Mouse (Mus musculus): ENCODE measurements around the gene Kazald1.

Gene Kazald1

GRCm38 (mm10) chr19:45077742-45078645, 3.0 kb downstream of the Kazald1 start:
- DNase-seq (ENCODE audit: low spot score): no peak

GRCm38 (mm10) chr19:45078971-45079764, 4.1 kb downstream of the Kazald1 start:
- no peak for DNase-seq (ENCODE audit: low spot score)

GRCm38 (mm10) chr19:45079769-45080515, 4.9 kb downstream of the Kazald1 start:
- DNase-seq (ENCODE audit: low spot score): peak; percentile 60

- DNase-seq (ENCODE audit: low spot score): no peak
These were observed 5.7 kb downstream of the Kazald1 start for GRCm38 (mm10) chr19:45080711-45081110.

- peak; percentile 76 for DNase-seq (ENCODE audit: low spot score)
These were observed 6.2 kb downstream of the Kazald1 start for GRCm38 (mm10) chr19:45081279-45081678.

GRCm38 (mm10) chr19:45081841-45082550, 7.0 kb downstream of the Kazald1 start:
- DNase-seq (ENCODE audit: low spot score): peak; percentile 44

- peak; percentile 48 for DNase-seq (ENCODE audit: low spot score)
These were observed 22.8 kb downstream of the Kazald1 start for GRCm38 (mm10) chr19:45097868-45098267.

- no peak for DNase-seq (ENCODE audit: low spot score)
These were observed 25.6 kb downstream of the Kazald1 start for GRCm38 (mm10) chr19:45100486-45101270.

GRCm38 (mm10) chr19:45105591-45105990, 30.6 kb downstream of the Kazald1 start:
- no peak for DNase-seq (ENCODE audit: low spot score)

- no peak for DNase-seq (ENCODE audit: low spot score)
These were observed 31.6 kb downstream of the Kazald1 start for GRCm38 (mm10) chr19:45106689-45107088.

GRCm38 (mm10) chr19:45110681-45111080, 35.6 kb downstream of the Kazald1 start:
- DNase-seq (ENCODE audit: low spot score): no peak

GRCm38 (mm10) chr19:45112444-45112843, 37.4 kb downstream of the Kazald1 start:
- no peak for DNase-seq (ENCODE audit: low spot score)

- no peak for DNase-seq (ENCODE audit: low spot score)
These were observed 38.9 kb downstream of the Kazald1 start for GRCm38 (mm10) chr19:45113791-45114460.

GRCm38 (mm10) chr19:45114772-45115171, 39.7 kb downstream of the Kazald1 start:
- DNase-seq (ENCODE audit: low spot score): no peak

- peak; percentile 27 for DNase-seq (ENCODE audit: low spot score)
These were observed 41.8 kb downstream of the Kazald1 start for GRCm38 (mm10) chr19:45116798-45117197.
